Mouse (Mus musculus) adrenal gland, adult (tissue): ENCODE results near the gene Agbl1.

ENCODE experiments used
- DNase-seq, 2 experiments: peaks; one replicate each; pipeline ENCODE4 v3.0.0; 2022 to 2023; ENCODE audit warnings: low spot score in 1 of 2; ENCODE audit not compliant: inconsistent age in 2 of 2

Gene Agbl1

GRCm38 (mm10) chr7:76389240-76389639 is 159.6 kb downstream of the Agbl1 start:
- DNase-seq = no peak

- DNase-seq = no peak
Measured at GRCm38 (mm10) chr7:76392296-76392940, 162.7 kb downstream of the Agbl1 start.

GRCm38 (mm10) chr7:76392941-76393817 is 163.5 kb downstream of the Agbl1 start:
- DNase-seq = peak; percentile 39 to 88

DNA sequence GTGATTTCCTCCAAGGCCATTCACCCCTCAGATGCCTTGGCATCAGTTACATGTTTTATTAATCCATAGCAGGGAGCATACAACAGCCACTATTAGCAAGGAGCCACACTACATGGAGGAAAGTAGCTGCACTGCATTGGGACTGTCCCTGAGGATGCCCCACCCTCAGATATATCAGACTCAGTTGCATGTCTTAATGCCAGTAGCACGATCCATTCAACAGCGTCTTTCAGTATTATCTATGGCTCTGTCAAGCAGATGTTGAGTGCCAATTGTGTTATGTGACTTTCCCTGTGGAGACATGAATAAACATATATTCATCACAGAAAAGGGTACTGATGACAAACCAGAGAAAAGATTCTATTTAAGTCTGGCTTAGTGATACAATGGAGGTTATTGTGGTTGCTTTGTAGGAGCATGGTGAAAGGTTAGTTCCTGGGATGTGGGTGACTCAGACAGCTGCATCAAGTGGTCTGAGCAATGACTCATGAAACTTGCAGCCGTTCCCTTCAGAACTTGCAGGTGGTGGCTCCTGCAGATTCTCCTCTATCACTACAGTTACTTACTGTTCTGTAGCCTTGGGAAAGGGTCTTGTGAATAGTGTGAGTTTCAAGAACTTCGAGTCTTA is 178.4 kb downstream of the Agbl1 start:
- peak; percentile 10 to 29 for DNase-seq

DNA sequence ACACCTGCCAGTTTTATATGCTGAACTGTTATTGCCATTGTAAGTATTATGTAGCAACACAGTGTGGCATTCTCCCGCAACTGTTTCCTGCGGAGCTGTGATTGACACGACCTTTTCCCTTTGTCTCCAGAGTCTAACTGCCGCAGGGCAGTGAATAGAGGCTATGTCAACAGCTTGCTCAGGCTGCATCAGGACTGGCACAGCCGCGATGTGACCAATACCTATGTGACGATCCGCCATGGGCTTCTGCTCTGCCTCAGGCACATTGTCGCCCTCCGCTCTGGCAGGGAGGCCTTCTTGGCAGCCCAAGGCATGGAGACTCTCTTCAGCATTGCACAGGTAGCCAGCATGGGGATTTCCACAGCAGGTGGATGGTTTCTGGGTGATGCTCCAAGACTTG is 179.3 kb downstream of the Agbl1 start:
- no peak for DNase-seq

DNA sequence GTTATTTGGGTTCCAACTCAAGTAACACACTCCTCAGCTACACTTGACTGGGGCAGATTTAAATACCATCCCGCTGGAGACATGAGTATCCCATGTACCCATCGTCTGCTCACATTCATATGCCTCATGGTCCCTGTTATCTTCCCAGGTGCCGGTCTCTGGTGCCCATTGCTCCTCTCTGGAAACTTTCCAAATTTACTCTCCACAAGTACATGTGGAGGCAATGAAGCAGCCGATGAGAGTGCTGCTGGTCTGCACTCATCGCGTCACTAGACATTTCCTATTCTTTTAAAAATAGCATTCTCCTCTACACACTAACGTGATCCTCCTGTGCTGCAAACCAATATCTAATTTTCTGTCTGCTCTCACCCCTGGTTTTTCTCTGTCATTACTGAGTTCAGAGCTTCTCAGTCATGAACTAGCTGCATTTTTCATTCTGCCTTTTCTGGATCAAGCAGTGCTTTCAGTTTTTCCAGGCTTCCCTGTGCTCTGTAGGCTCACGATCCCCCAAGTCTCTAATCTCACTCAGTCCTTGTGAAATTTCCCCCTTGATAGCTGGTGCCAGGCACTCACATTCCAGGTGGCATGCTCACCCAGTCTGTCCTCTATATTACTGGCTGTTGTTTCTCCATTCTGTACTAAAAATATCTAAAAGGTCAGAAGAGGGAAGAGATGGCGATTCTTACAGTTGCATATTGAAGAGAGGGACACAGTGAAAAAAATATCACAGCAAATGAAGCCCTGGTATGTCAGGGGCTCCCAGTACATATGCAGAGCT is 180.9 kb downstream of the Agbl1 start:
- DNase-seq = peak; percentile 22 to 48

DNA sequence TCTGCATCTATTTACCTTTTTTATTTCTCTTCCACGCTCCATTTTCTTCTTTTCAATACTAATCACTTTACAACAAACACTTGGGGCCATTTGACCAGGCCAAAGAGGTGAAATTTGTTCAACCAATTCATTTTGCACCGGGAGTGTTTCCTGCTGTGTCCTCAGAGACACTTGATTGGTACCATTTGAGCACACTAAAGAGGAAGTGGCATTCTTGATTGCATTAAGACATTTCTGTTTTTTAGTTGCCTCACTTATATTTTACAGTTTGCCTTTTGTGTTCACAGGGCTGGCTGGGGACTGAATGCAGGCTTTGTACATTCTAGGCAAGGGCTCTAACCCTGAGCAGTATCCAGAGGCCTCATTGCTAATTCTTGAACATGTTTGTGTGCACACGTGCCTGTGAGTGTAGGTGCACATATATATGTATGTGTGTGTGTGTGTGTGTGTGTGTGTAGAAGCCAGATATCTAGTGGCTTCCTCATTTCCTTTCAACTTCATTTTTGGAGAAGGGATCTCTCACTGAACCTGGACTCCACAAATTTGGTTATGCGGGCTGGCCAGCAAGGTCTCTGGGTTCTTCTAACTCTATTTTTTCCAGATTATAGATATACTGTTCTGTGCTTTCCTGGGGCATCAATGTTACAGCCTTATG is 182.4 kb downstream of the Agbl1 start:
- DNase-seq = no peak

DNA sequence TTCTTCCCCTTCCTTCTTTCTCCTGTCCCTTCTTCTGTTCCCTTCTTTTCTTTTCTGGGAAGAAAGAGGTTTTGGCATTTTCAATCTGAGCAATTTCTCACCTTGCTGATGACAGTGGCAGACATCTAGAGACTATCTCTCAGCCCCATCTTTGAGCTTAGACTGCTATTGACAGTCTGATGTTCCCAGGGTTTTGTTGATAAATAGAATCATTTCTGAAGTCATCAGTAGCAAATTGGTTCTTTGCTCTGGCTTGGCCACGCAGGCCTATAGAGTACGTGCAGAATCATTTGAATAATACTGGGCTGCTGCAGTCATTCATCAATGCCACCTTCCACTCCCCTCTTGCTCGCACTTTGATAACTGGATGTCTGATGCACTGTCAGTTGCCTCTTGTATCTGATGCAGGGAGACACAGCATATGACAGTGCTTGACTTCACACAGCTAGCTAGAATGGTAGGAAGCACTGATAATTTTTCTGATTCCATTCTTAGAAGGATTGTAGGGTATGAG is 186.5 kb downstream of the Agbl1 start:
- no peak for DNase-seq

DNA sequence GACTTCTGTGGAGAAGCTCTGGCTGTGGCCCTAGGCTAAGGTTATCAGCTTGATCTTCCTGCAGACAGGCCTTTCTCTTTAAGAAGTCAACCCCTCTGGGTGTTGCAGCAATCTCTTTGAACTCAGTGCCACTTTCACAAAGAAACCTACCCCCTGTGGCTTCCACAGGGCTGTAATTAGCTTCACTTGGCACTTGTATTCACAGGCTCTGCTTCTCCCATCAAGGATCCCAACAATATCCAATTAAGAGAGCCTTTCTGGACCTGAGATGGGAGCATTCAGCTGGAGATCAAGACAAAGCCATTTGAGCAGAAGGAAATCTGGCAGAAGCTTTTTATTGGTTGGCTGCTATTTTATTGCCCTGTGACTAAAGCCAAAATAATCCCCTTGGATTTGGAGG is 208.9 kb downstream of the Agbl1 start:
- peak in 1 of 2 experiments; percentile 15 for DNase-seq

- DNase-seq = no peak
Measured at GRCm38 (mm10) chr7:76438988-76439387, 209.3 kb downstream of the Agbl1 start.

DNA sequence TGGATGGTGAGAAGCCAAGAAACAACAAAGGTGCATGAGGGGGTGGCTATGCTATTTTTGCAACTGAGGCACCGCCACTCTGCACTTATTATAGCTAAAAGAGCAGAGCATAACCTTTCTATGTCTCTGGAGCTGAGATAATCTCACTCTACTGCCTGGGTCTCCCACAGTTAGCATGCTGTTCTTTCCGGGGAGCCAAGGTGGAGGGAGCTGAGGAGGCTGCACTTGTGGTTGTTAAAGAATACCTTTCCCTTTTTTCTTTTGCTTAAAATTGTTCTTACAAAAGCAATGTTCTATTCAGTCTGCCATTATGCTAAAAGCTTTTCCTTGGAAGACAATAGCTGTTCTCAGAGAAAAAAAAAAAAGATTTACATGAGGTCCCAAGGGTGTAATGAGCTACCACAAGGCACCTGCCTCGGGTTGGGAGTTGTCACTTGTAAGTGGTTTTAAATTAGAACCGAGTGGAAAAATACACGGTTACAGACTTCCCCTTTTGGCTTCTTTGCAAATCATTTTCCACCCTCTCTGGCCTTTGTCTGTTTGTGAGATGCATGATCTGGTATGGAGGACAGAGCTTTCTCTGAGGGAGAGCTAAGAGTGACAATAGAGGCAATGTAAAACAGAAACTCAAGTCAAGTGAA is 232.8 kb downstream of the Agbl1 start:
- DNase-seq = no peak

GRCm38 (mm10) chr7:76466427-76466826 is 236.7 kb downstream of the Agbl1 start:
- DNase-seq = no peak

GRCm38 (mm10) chr7:76474233-76474632 is 244.5 kb downstream of the Agbl1 start:
- DNase-seq = no peak

DNA sequence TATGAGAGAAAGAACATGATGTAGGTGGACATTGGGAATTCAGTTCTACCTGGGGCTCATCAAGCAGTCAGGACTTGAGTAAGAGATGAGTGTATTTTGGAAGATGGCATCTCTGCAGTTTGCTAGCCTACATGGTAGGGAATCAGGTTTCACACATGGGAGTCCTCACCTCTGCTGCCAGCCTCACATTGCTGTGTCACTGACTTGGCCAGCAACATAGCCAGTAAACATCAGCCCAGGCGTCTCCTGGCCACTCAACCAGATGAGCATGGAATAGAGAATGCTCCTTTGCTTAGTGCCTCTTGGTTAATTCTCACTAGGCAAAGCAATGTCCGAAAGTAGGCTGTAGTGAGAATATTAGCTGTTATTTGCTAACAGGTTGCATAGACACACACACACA is 255.9 kb downstream of the Agbl1 start:
- DNase-seq = no peak

GRCm38 (mm10) chr7:76487519-76487918 is 257.8 kb downstream of the Agbl1 start:
- DNase-seq = no peak

GRCm38 (mm10) chr7:76524291-76524690 is 294.6 kb downstream of the Agbl1 start:
- peak in 1 of 2 experiments; percentile 24 for DNase-seq

- DNase-seq = peak; percentile 60 to 84
Measured at GRCm38 (mm10) chr7:76546456-76546855, 316.8 kb downstream of the Agbl1 start.

- DNase-seq = no peak
Measured at GRCm38 (mm10) chr7:76547313-76547712, 317.6 kb downstream of the Agbl1 start.

GRCm38 (mm10) chr7:76551860-76552259 is 322.2 kb downstream of the Agbl1 start:
- no peak for DNase-seq
